8 mouse cellular contexts compared by ENCODE assay signal in genomic region chr17:35135591-35136320, GRCm38 (mm10). TPM values are rescaled to one million over a fixed set of nuclear protein-coding genes. Genes with fewer than 3 reads are reported as not detected.
DNase-seq lines count a peak whose midpoint lies in the region; ATAC-seq and TF ChIP-seq lines count a peak whose summit lies in the region.

No protein-coding gene starts in this region.

- H3K9me3 ChIP-seq in embryonic facial prominence, embryonic 15.5 days (replicated peaks): no peaks in the 10 kb centered on the region
- no peaks in the 10 kb centered on the region for H3K9me3 ChIP-seq in limb, embryonic 13.5 days
- H3K9me3 ChIP-seq in neural tube, embryonic 13.5 days: no peaks in the 10 kb centered on the region

- H3K36me3 ChIP-seq in C2C12 (ENCODE audit: control insufficient read depth, insufficient read depth): peaks cover 22% of the 10 kb centered on the region
- peaks cover 35% of the 10 kb centered on the region for H3K36me3 ChIP-seq in embryonic facial prominence, embryonic 15.5 days
- peaks cover 27% of the 10 kb centered on the region for H3K36me3 ChIP-seq in limb, embryonic 13.5 days
- peaks cover 29% of the 10 kb centered on the region for H3K36me3 ChIP-seq in neural tube, embryonic 13.5 days

- H3K4me2 ChIP-seq in embryonic facial prominence, embryonic 15.5 days (replicated peaks): peak overlapping the region; percentile 80
- H3K4me2 ChIP-seq in limb, embryonic 13.5 days (replicated peaks): peak overlapping the region; percentile 94
- H3K4me2 ChIP-seq in neural tube, embryonic 13.5 days: peak overlapping the region; percentile 88

- no peaks in the 10 kb centered on the region for H3K27me3 ChIP-seq in cerebellum, adult 2 months (ENCODE audit: control insufficient read depth, insufficient read depth, low read length)
- no peaks in the 10 kb centered on the region for H3K27me3 ChIP-seq in C2C12 (ENCODE audit: control insufficient read depth, insufficient read depth, insufficient read length)
- H3K27me3 ChIP-seq in embryonic facial prominence, embryonic 15.5 days: no peaks in the 10 kb centered on the region
- H3K27me3 ChIP-seq in limb, embryonic 13.5 days: no peaks in the 10 kb centered on the region
- no peaks in the 10 kb centered on the region for H3K27me3 ChIP-seq in neural tube, embryonic 13.5 days

- H3K27ac ChIP-seq in cerebellum, adult 2 months (ENCODE audit: insufficient read depth, low read length): peak overlapping the region; percentile 96
- H3K27ac ChIP-seq in embryonic facial prominence, embryonic 15.5 days (replicated peaks): peak overlapping the region; percentile 96
- peak overlapping the region; percentile 91 for H3K27ac ChIP-seq in limb, embryonic 13.5 days
- peak overlapping the region; percentile 93 for H3K27ac ChIP-seq in neural tube, embryonic 13.5 days (replicated peaks)

- peaks cover 55% of the 10 kb centered on the region for H3K79me2 ChIP-seq in C2C12 (ENCODE audit: control insufficient read depth, insufficient read depth)

- peak overlapping the region; percentile 91 for H3K4me3 ChIP-seq in cerebellum, adult 2 months (replicated peaks; ENCODE audit: insufficient read depth, low read depth, low read length)
- peak overlapping the region; percentile 81 for H3K4me3 ChIP-seq in C2C12 (ENCODE audit: insufficient read depth, poor library complexity, severe bottlenecking)
- H3K4me3 ChIP-seq in embryonic facial prominence, embryonic 15.5 days (replicated peaks): peak overlapping the region; percentile 78
- peak overlapping the region; percentile 75 for H3K4me3 ChIP-seq in limb, embryonic 13.5 days
- H3K4me3 ChIP-seq in neural tube, embryonic 13.5 days: peak overlapping the region; percentile 81

- peak; percentile 39 for ATAC-seq in embryonic facial prominence, embryonic 15.5 days (ENCODE audit: insufficient number of reproducible peaks, low FRiP score, low TSS enrichment, low read depth)
- ATAC-seq in limb, embryonic 13.5 days (ENCODE audit: low FRiP score, low read depth): peak; percentile 74
- ATAC-seq in neural tube, embryonic 13.5 days (ENCODE audit: low read depth): peak; percentile 72

- no peak for TF ChIP-seq POLR2A in cerebellum, adult 2 months (IDR thresholded peaks at IDR 0.05; ENCODE audit: borderline replicate concordance, insufficient read depth, low read length)

- under 1% methylated on average over 43 of the region's 43 CpGs for WGBS in cerebellum, adult 2 months
- WGBS in embryonic facial prominence, embryonic 15.5 days: 2% methylated on average over 43 of the region's 43 CpGs
- WGBS in limb, embryonic 13.5 days: under 1% methylated on average over 43 of the region's 43 CpGs
- WGBS in neural tube, embryonic 13.5 days: under 1% methylated on average over 43 of the region's 43 CpGs

- H3ac ChIP-seq in C2C12 (ENCODE audit: control insufficient read depth, insufficient read length, low read depth): peak overlapping the region; percentile 67

- peaks cover 4% of the 10 kb centered on the region; the same call in 1 of the 2 replicates for H3K4me1 ChIP-seq in cerebellum, adult 2 months (ENCODE audit: control insufficient read depth, insufficient read depth, low read length)
- H3K4me1 ChIP-seq in embryonic facial prominence, embryonic 15.5 days: peaks cover 18% of the 10 kb centered on the region
- H3K4me1 ChIP-seq in limb, embryonic 13.5 days: peaks cover 18% of the 10 kb centered on the region
- peaks cover 39% of the 10 kb centered on the region for H3K4me1 ChIP-seq in neural tube, embryonic 13.5 days (replicated peaks)

- peak overlapping the region; percentile 68 for H3K9ac ChIP-seq in embryonic facial prominence, embryonic 15.5 days
- H3K9ac ChIP-seq in limb, embryonic 13.5 days: peak overlapping the region; percentile 86
- peak overlapping the region; percentile 92 for H3K9ac ChIP-seq in neural tube, embryonic 13.5 days

- peaks cover 44% of the 10 kb centered on the region for H3K79me3 ChIP-seq in C2C12 (ENCODE audit: low read depth)

- no peak for DNase-seq in cerebellum, adult 2 months
- DNase-seq in cerebellum, adult 11-12 months: no peak
- no peak for DNase-seq in thymus, postnatal 36 days
- no peak for DNase-seq in adrenal gland, adult 2 months

- TF ChIP-seq CTCF in cerebellum, adult 2 months (IDR thresholded peaks at IDR 0.05; ENCODE audit: borderline replicate concordance, insufficient read depth, low read depth, low read length): no peak
- TF ChIP-seq CTCF in C2C12 (IDR thresholded peaks at IDR 0.05; ENCODE audit: control insufficient read depth, insufficient read depth, insufficient read length): no peak

TF ChIP-seq in C2C12, 6 proteins besides CTCF, POLR2A, EP300 and RAD21:
- TF ChIP-seq MYOG (IDR thresholded peaks at IDR 0.05; ENCODE audit: control insufficient read depth, extremely low read depth, insufficient read length): no peak

RNA-seq across cellular contexts. Expression of gene Bag6, which starts 0.8 kb away (rescaled TPM):
- polyA plus RNA-seq in cerebellum, adult 2 months (2012; rRNA removed): 211 and 226 TPM in 2 replicates
- 202 TPM for polyA plus RNA-seq in C2C12 (2012; fragmentation: generic; extraction: Trizol)
- polyA plus RNA-seq in embryonic facial prominence, embryonic 15.5 days (2015; fragmentation: Nextera tagmentation; extraction: Ambion mirVana): 57.8 TPM in 2 replicates
- 66.7 and 67.2 TPM in 2 replicates for polyA plus RNA-seq in limb, embryonic 13.5 days (2015; fragmentation: Nextera tagmentation; extraction: Ambion mirVana)
- polyA plus RNA-seq in neural tube, embryonic 13.5 days (2015; fragmentation: Nextera tagmentation; extraction: Ambion mirVana): 67.1 and 75.0 TPM in 2 replicates
- 100 to 1,000 TPM; 389 to 403 TPM for total RNA-seq in adrenal gland, adult 2 months (2021)
- 433 and 470 TPM in 2 replicates for polyA plus RNA-seq in adrenal gland, adult 2 months (2012; rRNA removed)

RNA-seq across cellular contexts. Expression of gene Apom, which starts 3.9 kb away (rescaled TPM):
- 0.21 and 0.28 TPM in 2 replicates for polyA plus RNA-seq in cerebellum, adult 2 months (2012; rRNA removed)
- polyA plus RNA-seq in C2C12 (2012; fragmentation: generic; extraction: Trizol): 0.20 TPM
- 0.17 TPM in 1 of 2 replicates, not detected in the other for polyA plus RNA-seq in embryonic facial prominence, embryonic 15.5 days (2015; fragmentation: Nextera tagmentation; extraction: Ambion mirVana)
- 3.2 TPM in 1 of 2 replicates, not detected in the other for polyA plus RNA-seq in limb, embryonic 13.5 days (2015; fragmentation: Nextera tagmentation; extraction: Ambion mirVana)
- polyA plus RNA-seq in neural tube, embryonic 13.5 days (2015; fragmentation: Nextera tagmentation; extraction: Ambion mirVana): 0.61 and 0.77 TPM in 2 replicates
- total RNA-seq in adrenal gland, adult 2 months (2021): under 1 TPM in 1 of 2 experiments, not detected in 1; 0.78 TPM
- polyA plus RNA-seq in adrenal gland, adult 2 months (2012; rRNA removed): 0.22 TPM in 1 of 2 replicates, not detected in the other

RNA-seq across cellular contexts. Expression of gene D17H6S53E, which starts 9.6 kb away (rescaled TPM):
- 12.3 and 14.6 TPM in 2 replicates for polyA plus RNA-seq in cerebellum, adult 2 months (2012; rRNA removed)
- 13.0 TPM for polyA plus RNA-seq in C2C12 (2012; fragmentation: generic; extraction: Trizol)
- polyA plus RNA-seq in embryonic facial prominence, embryonic 15.5 days (2015; fragmentation: Nextera tagmentation; extraction: Ambion mirVana): 11.2 and 12.2 TPM in 2 replicates
- polyA plus RNA-seq in limb, embryonic 13.5 days (2015; fragmentation: Nextera tagmentation; extraction: Ambion mirVana): 11.7 and 13.4 TPM in 2 replicates
- 8.9 and 10.6 TPM in 2 replicates for polyA plus RNA-seq in neural tube, embryonic 13.5 days (2015; fragmentation: Nextera tagmentation; extraction: Ambion mirVana)
- 10 to 100 TPM; 23.4 to 32.0 TPM for total RNA-seq in adrenal gland, adult 2 months (2021)
- 27.7 and 45.5 TPM in 2 replicates for polyA plus RNA-seq in adrenal gland, adult 2 months (2012; rRNA removed)

RNA-seq across cellular contexts. Expression of gene Csnk2b, which starts 13.9 kb away (rescaled TPM):
- polyA plus RNA-seq in cerebellum, adult 2 months (2012; rRNA removed): 231 TPM in 2 replicates
- 300 TPM for polyA plus RNA-seq in C2C12 (2012; fragmentation: generic; extraction: Trizol)
- polyA plus RNA-seq in embryonic facial prominence, embryonic 15.5 days (2015; fragmentation: Nextera tagmentation; extraction: Ambion mirVana): 278 and 279 TPM in 2 replicates
- 279 and 284 TPM in 2 replicates for polyA plus RNA-seq in limb, embryonic 13.5 days (2015; fragmentation: Nextera tagmentation; extraction: Ambion mirVana)
- 333 and 339 TPM in 2 replicates for polyA plus RNA-seq in neural tube, embryonic 13.5 days (2015; fragmentation: Nextera tagmentation; extraction: Ambion mirVana)
- 100 to 1,000 TPM; 212 to 337 TPM for total RNA-seq in adrenal gland, adult 2 months (2021)
- polyA plus RNA-seq in adrenal gland, adult 2 months (2012; rRNA removed): 358 and 360 TPM in 2 replicates

RNA-seq across cellular contexts. Expression of gene Gpank1, which starts 14.5 kb away (rescaled TPM):
- polyA plus RNA-seq in cerebellum, adult 2 months (2012; rRNA removed): 32.7 TPM in 2 replicates
- polyA plus RNA-seq in C2C12 (2012; fragmentation: generic; extraction: Trizol): 25.8 TPM
- polyA plus RNA-seq in embryonic facial prominence, embryonic 15.5 days (2015; fragmentation: Nextera tagmentation; extraction: Ambion mirVana): 19.5 and 20.1 TPM in 2 replicates
- polyA plus RNA-seq in limb, embryonic 13.5 days (2015; fragmentation: Nextera tagmentation; extraction: Ambion mirVana): 21.3 and 21.9 TPM in 2 replicates
- polyA plus RNA-seq in neural tube, embryonic 13.5 days (2015; fragmentation: Nextera tagmentation; extraction: Ambion mirVana): 20.9 and 25.5 TPM in 2 replicates
- 10 to 100 TPM; 12.4 to 12.8 TPM for total RNA-seq in adrenal gland, adult 2 months (2021)
- 13.3 and 15.8 TPM in 2 replicates for polyA plus RNA-seq in adrenal gland, adult 2 months (2012; rRNA removed)
